Mouse (Mus musculus) embryonic fibroblast, embryonic 13.5 days (primary cell): Measurements from ENCODE around the gene Slc39a11. TPM values are rescaled to one million over a fixed set of nuclear protein-coding genes. Genes with fewer than 3 reads are reported as not detected.

Experiments
- H3K27ac ChIP-seq: 2 replicates; pipeline ENCODE4 v1.5.1; 2012; ENCODE audit warnings: low read length, control low read depth, inconsistent platforms; ENCODE audit not compliant: insufficient read depth
- H3K4me1 ChIP-seq: 2 replicates; pipeline ENCODE4 v1.6.1; 2011; ENCODE audit warnings: low read length; ENCODE audit not compliant: control insufficient read depth, insufficient read depth
- H3K4me3 ChIP-seq: 2 replicates; pipeline ENCODE4 v1.5.1; 2011; ENCODE audit warnings: mild to moderate bottlenecking, control low read depth, low read length; ENCODE audit not compliant: insufficient read depth
- CTCF ChIP-seq: IDR thresholded peaks from 2 replicates; pipeline ENCODE4 v1.5.1; 2011; ENCODE audit warnings: mild to moderate bottlenecking, control low read depth, low read length, moderate library complexity, borderline replicate concordance; ENCODE audit not compliant: insufficient read depth
- POLR2A ChIP-seq: IDR thresholded peaks from 2 replicates; pipeline ENCODE4 v1.6.1; 2011; ENCODE audit warnings: low read depth, mild to moderate bottlenecking, control low read depth, low read length, moderate library complexity
- polyA plus RNA-seq: library from polyadenylated mRNA; stranded (reverse); fragments of >200 nt; gene quantifications from 2 replicates; pipeline ENCODE4 v1.2.4, GENCODE M21; 2011; ENCODE audit warnings: low read depth; ENCODE audit not compliant: missing spikeins, insufficient read length

Slc39a11 gene
- polyA plus RNA-seq, 1 experiment = 21.4 TPM

DNA sequence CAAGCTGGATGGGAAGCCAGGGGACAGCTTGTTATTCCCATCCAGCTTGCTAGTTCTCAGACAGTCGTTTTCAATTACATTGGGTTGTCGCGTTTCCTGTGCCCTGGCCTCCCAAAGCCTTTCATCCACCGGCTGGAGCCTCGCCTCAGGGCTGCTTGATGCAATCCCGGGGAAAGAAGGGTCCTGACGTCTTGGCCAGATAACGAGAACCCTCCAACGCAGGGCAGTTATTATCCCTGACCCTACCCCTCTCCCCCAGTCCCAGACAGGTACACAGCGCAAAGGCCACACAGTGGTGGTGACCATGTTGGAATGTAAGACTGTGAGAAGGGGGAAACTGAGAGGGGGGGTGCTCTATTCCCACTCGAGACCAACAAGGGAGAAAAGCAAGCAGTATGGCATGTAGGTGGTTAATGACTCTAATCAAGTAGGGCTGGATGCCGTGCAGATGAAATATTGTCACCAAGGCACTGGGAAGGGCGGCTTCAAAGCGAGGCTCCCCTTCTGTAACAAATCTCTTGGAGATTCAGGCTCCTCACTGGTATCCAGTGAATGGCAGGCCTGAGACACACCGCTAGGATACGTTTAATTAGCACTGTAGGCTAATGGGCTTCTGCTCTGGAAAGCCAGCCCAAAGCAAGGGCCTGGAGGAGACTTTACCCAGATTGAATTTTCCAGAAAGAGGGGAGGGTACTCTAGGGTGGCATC lies 196.9 kb downstream of the Slc39a11 start:
- TF ChIP-seq POLR2A (no peak), CTCF (no peak)
- no peak overlapping the region for H3K27ac ChIP-seq
- H3K4me1 ChIP-seq = no peaks in the 10 kb centered on the region
- H3K4me3 ChIP-seq = no peak overlapping the region

DNA sequence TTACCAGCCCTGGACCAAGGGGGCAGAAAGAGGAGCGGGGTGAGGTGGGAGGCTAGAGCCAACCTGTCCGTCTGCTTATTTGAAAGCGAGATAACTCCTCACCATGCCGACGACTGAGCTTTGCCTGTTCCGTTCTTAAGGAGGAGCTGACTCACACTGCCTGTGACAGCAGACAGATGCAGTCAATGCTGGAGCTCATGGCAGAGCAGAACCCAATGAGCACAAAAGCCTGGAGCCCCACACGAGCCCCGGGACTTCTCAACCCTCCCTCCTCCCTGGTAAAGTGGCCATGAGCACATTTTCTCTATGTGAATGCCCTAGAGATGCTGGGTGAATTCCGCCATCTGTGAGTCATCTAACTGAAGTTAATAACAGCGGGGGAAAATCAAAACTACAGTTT lies 198.6 kb downstream of the Slc39a11 start:
- Histone ChIP-seq H3K4me1 (no peaks in the 10 kb centered on the region), H3K4me3 (no peak overlapping the region), H3K27ac (no peak overlapping the region)
- TF ChIP-seq CTCF = no peak
- TF ChIP-seq POLR2A = no peak

DNA sequence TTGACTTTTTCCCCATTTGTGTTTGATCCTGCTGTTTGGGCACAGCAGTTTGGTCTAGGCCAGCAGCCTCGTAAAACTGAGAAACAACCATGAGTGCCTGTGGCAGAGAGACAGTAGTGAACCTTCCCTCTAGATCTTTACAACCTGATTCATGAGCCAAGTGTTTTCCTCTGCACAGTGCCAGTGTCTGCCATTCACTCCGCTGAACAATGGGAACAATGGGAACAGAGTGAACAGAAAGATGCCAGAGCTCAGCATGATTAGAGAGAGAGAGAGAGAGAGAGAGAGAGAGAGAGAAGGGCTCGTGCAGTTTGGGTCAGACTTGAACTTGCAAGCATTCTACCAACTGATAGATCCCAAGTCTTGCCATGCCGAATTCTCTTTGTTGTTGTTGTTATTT lies 199.2 kb downstream of the Slc39a11 start:
- H3K4me3 ChIP-seq = no peak overlapping the region
- TF ChIP-seq POLR2A (no peak), CTCF (no peak)
- no peak overlapping the region for H3K27ac ChIP-seq
- no peaks in the 10 kb centered on the region for H3K4me1 ChIP-seq

DNA sequence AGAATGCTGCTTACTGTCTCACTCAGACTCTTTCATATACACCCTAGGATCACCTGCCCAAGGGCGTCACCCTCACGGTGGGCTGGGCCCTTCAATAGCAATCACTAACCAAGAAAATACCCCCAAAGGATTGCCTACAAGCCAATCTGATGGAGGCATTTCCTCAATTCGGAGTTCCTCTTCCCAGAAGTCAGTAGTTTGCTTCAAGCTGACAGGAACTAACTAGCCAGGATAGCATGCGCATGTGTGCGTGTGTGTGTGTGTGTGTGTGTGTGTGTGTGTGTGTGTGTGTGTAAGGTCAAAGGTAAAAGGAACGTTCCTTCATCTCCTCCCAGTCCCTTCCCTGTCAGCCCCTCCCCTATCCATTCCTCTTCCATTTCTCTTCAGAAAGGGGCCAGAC lies 199.9 kb downstream of the Slc39a11 start:
- no peaks in the 10 kb centered on the region for H3K4me1 ChIP-seq
- H3K27ac ChIP-seq = no peak overlapping the region
- TF ChIP-seq CTCF (no peak), POLR2A (no peak)
- H3K4me3 ChIP-seq = no peak overlapping the region

DNA sequence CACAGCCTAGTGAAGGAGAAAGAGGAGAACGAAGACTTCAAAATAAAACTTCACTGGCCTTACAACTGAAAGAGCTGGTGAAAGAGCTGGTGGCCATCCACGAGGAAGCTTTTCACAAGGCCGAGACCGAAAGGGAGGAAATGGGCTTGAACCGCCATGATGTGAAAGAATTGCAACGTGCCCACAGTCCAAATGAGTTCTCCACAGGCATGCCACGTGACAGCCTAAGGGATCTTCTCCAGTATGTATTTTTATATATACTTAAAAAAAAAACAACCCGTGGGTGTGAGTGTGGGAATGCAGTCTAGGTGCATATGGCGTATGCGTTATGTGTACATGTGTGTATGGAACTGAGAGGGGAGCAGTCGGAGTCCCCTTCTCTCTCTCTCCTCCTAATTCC lies 207.8 kb downstream of the Slc39a11 start:
- TF ChIP-seq POLR2A = no peak
- TF ChIP-seq CTCF = no peak

DNA sequence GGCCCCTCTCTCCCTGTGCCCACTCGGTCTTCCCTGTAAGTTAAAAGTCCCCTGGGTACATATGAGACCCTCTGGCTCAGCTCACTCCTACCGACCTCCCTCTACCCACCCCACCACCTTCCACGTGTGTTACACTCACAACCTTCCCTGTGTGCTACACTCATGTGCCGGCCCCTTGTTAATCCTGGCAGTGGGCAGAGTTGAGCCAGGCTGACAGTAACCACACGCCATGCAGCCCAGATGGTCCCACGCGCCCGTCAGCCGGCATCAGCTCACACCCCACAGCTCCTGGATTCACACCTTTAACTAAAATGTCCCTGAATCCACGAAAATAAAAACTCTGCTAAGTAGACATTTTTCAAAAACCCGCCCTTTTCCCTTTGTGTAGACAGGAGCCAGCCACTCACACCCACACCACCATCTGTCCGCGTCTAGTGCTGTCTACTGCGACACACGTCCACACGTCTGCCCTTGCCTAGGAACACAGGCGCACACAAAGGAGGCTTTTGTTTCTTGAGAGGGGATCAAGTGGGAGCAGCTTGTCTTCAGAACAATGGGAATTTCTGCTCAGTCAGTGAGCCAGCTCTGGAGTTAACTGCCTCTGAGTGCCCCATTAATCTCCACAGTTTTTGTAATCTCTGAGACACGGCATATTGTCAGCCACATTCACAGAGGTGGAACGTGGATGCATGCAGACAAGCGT lies 210.4 kb downstream of the Slc39a11 start:
- TF ChIP-seq POLR2A = no peak
- TF ChIP-seq CTCF = no peak
- no peak overlapping the region for H3K4me3 ChIP-seq
- H3K27ac ChIP-seq = no peak overlapping the region
- no peaks in the 10 kb centered on the region for H3K4me1 ChIP-seq

More for the DNA sequence above, 207.8 kb downstream of the Slc39a11 start:
- Histone ChIP-seq H3K4me3 (no peak overlapping the region), H3K27ac (no peak overlapping the region), H3K4me1 (no peaks in the 10 kb centered on the region)

DNA sequence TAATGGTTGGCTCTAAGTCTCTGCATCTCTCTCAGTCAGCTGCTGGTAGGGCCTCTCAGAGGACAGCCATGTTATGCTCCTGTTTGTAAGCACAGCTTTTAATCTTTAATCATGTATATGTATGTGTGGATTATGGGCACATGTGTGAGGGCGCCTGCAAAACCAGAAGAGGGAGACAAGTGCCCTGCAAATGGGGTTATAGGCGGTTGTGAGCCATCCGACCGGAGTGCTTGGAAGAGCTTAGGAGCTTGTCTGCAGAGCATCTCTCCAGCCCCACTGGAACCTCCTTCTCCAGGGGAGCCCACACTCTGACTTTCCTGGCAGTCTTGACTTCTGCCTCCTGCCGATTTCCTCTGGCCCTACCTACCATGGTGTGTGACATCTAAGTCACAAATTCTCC lies 211.0 kb downstream of the Slc39a11 start:
- H3K4me1 ChIP-seq = no peaks in the 10 kb centered on the region
- no peak for TF ChIP-seq POLR2A
- TF ChIP-seq CTCF = no peak
- H3K4me3 ChIP-seq = no peak overlapping the region
- no peak overlapping the region for H3K27ac ChIP-seq

DNA sequence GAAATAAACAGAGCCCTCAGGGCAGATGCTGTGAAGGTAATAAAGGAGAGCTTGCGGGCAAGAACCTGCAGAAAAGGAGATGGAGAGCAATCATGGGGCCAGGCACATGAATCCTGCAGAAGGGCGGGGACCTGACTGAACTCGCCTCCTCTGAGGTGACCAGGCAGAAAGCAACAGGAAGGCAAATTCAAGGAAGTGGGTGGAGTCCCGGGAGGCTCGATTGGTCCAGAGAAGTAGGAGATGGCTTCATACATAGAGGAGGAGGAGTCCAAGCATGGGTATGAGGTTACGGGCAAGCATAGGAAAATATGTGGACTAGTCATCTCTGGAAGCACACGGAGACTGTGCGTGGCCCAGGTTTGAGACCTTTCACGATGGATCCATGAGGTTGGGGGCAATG lies 212.5 kb downstream of the Slc39a11 start:
- no peaks in the 10 kb centered on the region for H3K4me1 ChIP-seq
- no peak overlapping the region for H3K27ac ChIP-seq
- TF ChIP-seq POLR2A (no peak), CTCF (no peak)
- no peak overlapping the region for H3K4me3 ChIP-seq

DNA sequence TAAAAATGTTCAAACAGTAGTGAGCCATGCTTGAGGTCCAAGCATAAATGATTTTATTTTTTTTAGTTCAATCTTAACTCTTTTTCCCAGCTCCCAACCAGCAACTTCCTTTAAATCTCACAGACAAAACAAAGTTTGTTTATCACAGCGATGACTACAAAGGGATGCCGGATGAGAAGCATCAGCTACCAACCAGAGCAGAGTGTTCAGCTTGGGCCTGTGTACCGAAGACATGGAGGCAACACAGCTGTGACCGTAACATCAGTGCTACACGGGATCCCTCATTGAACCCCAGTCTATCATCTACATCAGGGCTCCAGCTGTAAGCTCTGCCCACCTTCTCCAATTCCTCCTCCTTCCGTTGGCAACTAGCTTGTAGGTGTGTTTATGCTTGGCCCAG lies 213.6 kb downstream of the Slc39a11 start:
- Histone ChIP-seq H3K4me1 (no peaks in the 10 kb centered on the region), H3K27ac (no peak overlapping the region), H3K4me3 (no peak overlapping the region)
- TF ChIP-seq POLR2A (no peak), CTCF (no peak)

DNA sequence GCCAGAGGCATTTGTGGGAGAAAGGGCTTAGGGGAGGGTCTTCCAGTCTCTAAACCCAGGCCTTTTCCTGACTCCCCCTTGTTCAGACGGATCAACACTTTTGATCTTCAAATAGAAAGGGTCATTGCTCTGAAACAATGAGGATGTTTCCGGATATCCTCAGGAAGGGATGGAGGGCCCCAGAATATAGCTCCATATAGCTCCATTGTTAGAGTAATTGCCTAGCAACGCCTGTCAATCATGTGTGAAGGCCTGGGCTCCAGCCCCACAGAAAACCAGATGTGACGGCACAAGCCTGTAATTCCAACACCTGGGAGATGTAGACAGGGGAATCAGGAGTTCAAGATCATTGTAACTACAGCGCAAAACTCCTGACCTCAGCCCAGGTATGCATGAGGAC lies 214.2 kb downstream of the Slc39a11 start:
- Histone ChIP-seq H3K4me1 (no peaks in the 10 kb centered on the region), H3K4me3 (no peak overlapping the region), H3K27ac (no peak overlapping the region)
- TF ChIP-seq POLR2A (no peak), CTCF (no peak)
